Mouse (Mus musculus) hindbrain, embryonic 14.5 days (tissue): Measurements from ENCODE around the gene Rtn1. TPM values are rescaled to one million over a fixed set of nuclear protein-coding genes. Genes with fewer than 3 reads are reported as not detected.

Experiments
- ATAC-seq: fragments of 200-750 bp; cut with Nextera tagmentation; 2 replicates; pipeline ENCODE4 v1.8.0; 2017; ENCODE audit warnings: moderate number of reproducible peaks, mild to moderate bottlenecking, moderate TSS enrichment, moderate library complexity; ENCODE audit not compliant: low FRiP score
- DNase-seq: peaks from one replicate; pipeline ENCODE4 v3.0.0-alpha.2; 2015; ENCODE audit warnings: low spot score
- H3K27ac ChIP-seq: fragments of 300-500 bp; sonication (generic); 2 replicates; pipeline ENCODE4 v1.5.1; 2014; ENCODE audit warnings: mild to moderate bottlenecking, moderate library complexity
- H3K27me3 ChIP-seq: fragments of 300-500 bp; sonication (generic); 2 replicates; pipeline ENCODE4 v1.6.1; 2014; ENCODE audit warnings: mild to moderate bottlenecking, low read length, mixed read lengths; ENCODE audit not compliant: control insufficient read depth, insufficient read depth
- H3K36me3 ChIP-seq: fragments of 300-500 bp; sonication (generic); replicated peaks from 2 replicates; pipeline ENCODE4 v1.6.1; 2014; ENCODE audit not compliant: control insufficient read depth, insufficient read depth
- H3K4me1 ChIP-seq: fragments of 300-500 bp; sonication (generic); replicated peaks from 2 replicates; pipeline ENCODE4 v1.6.1; 2014; ENCODE audit warnings: antibody characterized with exemption, low read length, mixed read lengths; ENCODE audit not compliant: control insufficient read depth, insufficient read depth
- H3K4me2 ChIP-seq: fragments of 300-500 bp; sonication (generic); replicated peaks from 2 replicates; pipeline ENCODE4 v1.6.1; 2014; ENCODE audit warnings: mild to moderate bottlenecking, moderate library complexity
- H3K4me3 ChIP-seq: fragments of 300-500 bp; sonication (generic); replicated peaks from 2 replicates; pipeline ENCODE4 v1.5.1; 2014; ENCODE audit warnings: mild to moderate bottlenecking, low read length
- H3K9ac ChIP-seq: fragments of 300-500 bp; sonication (generic); 2 replicates; pipeline ENCODE4 v1.6.1; 2014
- H3K9me3 ChIP-seq: fragments of 300-500 bp; sonication (generic); 2 replicates; pipeline ENCODE4 v1.6.1; 2016; ENCODE audit warnings: low read length; ENCODE audit not compliant: control insufficient read depth
- WGBS: fragments of 180-500 bp; shearing (Covaris S2); extraction: QIAGEN DNeasy Blood & Tissue Kit; methylation state at CpG from one replicate; pipeline ENCODE4 v1.1.7; 2014; 5-methylcytosine and 5-hydroxymethylcytosine counted together
- polyA plus RNA-seq: library from polyadenylated mRNA; unstranded; fragments of >200 nt; fragmentation: Nextera tagmentation; extraction: Ambion mirVana; gene quantifications from 2 replicates; pipeline ENCODE4 v1.2.1, GENCODE M21; 2014

The Rtn1 gene
- polyA plus RNA-seq, 1 experiment from 2014 or later: 2,853 TPM

DNA sequence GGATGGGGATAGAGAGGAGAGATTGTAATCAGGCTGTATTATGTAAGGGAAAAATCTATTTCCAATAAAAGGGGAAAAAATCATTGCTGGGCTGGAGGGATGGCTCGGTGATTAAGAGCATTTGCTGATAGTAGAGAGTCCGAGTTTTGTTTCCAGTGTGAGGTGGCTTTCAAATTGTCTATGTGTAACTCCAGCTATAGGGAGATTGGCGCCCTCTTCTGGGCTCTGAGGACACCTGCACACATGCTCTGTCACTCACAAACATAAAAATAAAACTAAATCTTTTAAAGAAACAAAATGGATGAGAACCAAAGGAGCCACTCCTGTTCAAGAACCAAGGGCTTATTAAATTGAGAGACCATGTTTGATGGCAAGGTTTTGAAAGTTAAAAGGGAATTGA is 8.9 kb upstream of the Rtn1 start:
- ATAC-seq: no peak
- no peak overlapping the region for H3K9ac ChIP-seq
- H3K4me1 ChIP-seq: no peaks in the 10 kb centered on the region
- H3K36me3 ChIP-seq: no peaks in the 10 kb centered on the region
- WGBS: 27% methylated on average over 3 of the region's 3 CpGs
- no peak overlapping the region for H3K4me2 ChIP-seq
- DNase-seq: peak; percentile 50
- no peak overlapping the region for H3K4me3 ChIP-seq
- H3K27ac ChIP-seq: no peak overlapping the region
- no peaks in the 10 kb centered on the region for H3K27me3 ChIP-seq
- 0 out of 2 replicates have a peak, but pooled peaks cover 6% of the 10 kb centered on the region for H3K9me3 ChIP-seq

DNA sequence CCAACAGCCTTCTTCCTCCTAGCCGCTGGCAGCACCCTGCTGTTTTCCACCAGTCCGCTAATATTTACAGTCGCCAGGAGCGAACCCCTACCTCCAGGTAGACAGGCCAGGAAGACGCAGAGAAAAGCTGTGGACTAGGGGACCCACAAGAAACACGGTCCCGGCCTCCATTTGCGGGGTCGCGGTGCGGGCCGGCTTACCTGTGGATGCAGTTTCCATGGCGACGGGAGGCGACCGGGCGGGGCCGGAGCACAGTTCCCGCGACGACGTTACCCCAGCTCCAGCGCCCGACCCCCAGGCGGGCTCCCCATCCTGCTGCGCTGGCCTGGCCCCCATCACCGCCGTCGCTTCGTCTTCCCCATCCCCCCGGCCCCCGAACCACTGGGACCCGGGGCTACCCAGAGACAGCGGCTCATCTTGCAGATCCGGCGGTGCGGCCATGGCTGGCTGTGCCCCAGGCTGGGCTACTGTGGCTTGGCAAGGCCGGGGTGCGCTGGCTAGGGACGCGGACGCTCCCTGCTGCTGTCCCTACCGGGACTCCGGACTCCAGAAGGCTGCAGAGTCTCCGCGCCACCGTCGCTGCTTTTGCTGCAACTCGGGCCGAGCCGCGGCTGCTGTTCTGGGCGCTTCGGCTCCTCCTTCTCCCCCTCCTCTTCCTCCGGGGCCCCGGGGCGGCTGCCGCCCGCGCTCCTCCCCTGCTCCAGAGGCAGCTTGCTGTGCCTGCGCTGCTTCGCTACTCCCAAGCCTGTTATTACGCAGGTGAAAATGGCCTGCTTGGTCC is 553 bp downstream of the Rtn1 start:
- Histone ChIP-seq H3K27me3 (no peaks in the 10 kb centered on the region), H3K27ac (peak overlapping the region; percentile 87), H3K9me3 (no peaks in the 10 kb centered on the region), H3K4me3 (peak overlapping the region; percentile 85), H3K36me3 (no peaks in the 10 kb centered on the region), H3K9ac (peak overlapping the region; percentile 86), H3K4me1 (peaks cover 13% of the 10 kb centered on the region), H3K4me2 (peak overlapping the region; percentile 60)
- ATAC-seq: peak; percentile 89
- peak; percentile 69 for DNase-seq
- under 1% methylated on average over 60 of the region's 63 CpGs for WGBS

DNA sequence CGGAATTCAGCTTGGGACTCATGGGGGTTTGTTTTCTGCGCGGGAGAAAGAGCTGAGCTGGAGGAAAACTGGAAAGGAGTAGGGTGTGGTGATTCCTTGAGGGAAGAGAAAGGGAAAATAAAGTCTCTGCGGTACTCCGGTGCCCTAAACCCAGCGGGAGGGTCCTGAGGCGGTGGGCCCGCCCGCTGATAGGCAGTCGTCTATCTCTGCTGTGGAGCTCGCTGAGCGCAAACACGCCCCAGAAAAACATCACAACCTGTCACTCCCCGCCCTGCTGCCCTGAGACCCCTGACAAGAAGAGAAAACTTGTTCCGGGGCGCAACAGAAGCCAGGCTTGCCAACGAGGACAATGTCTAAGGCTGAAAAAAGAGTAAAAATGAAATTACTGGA is 1.1 kb downstream of the Rtn1 start:
- peak overlapping the region; percentile 60 for H3K4me2 ChIP-seq
- peak overlapping the region; percentile 85 for H3K4me3 ChIP-seq
- DNase-seq: no peak
- peak; percentile 42 for ATAC-seq
- no peaks in the 10 kb centered on the region for H3K36me3 ChIP-seq
- peak overlapping the region; percentile 87 for H3K27ac ChIP-seq
- H3K4me1 ChIP-seq: peaks cover 13% of the 10 kb centered on the region
- WGBS: under 1% methylated on average over 17 of the region's 17 CpGs
- H3K27me3 ChIP-seq: no peaks in the 10 kb centered on the region
- H3K9me3 ChIP-seq: no peaks in the 10 kb centered on the region
- H3K9ac ChIP-seq: peak overlapping the region; percentile 86

DNA sequence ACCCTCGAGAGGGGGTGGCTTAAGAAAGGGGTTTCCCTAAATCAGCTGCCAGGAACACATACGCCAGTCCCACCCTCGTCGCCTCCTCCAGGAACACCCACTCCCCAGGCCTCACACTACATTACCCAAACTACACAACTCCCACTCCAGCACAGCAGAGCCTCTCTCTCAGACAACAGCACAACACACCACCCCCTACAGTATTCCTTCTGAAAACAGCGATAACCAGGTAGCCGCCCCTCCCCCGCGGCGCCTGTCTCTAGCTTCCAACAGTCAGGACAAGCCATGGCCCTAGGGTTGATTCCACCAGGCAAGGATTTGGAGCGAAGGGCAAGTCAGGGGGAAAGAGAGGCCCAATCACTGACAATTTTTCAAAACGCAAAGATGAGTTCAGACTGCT is 1.7 kb downstream of the Rtn1 start:
- peak overlapping the region; percentile 85 for H3K4me3 ChIP-seq
- H3K4me1 ChIP-seq: peaks cover 13% of the 10 kb centered on the region
- H3K27me3 ChIP-seq: no peaks in the 10 kb centered on the region
- peak; percentile 28; the same call in 1 of the 2 replicates for ATAC-seq
- H3K9me3 ChIP-seq: no peaks in the 10 kb centered on the region
- H3K27ac ChIP-seq: peak overlapping the region; percentile 87; the same call in 1 of the 2 replicates
- peak; percentile 51 for DNase-seq
- 6% methylated on average over 11 of the region's 11 CpGs for WGBS
- H3K4me2 ChIP-seq: peak overlapping the region; percentile 60
- no peaks in the 10 kb centered on the region for H3K36me3 ChIP-seq
- peak overlapping the region; percentile 86 for H3K9ac ChIP-seq

GRCm38 (mm10) chr12:72405031-72405430 is 3.8 kb downstream of the Rtn1 start:
- Histone ChIP-seq H3K4me2 (peak overlapping the region; percentile 29), H3K27ac (no peak overlapping the region)
- no peak for ATAC-seq

DNA sequence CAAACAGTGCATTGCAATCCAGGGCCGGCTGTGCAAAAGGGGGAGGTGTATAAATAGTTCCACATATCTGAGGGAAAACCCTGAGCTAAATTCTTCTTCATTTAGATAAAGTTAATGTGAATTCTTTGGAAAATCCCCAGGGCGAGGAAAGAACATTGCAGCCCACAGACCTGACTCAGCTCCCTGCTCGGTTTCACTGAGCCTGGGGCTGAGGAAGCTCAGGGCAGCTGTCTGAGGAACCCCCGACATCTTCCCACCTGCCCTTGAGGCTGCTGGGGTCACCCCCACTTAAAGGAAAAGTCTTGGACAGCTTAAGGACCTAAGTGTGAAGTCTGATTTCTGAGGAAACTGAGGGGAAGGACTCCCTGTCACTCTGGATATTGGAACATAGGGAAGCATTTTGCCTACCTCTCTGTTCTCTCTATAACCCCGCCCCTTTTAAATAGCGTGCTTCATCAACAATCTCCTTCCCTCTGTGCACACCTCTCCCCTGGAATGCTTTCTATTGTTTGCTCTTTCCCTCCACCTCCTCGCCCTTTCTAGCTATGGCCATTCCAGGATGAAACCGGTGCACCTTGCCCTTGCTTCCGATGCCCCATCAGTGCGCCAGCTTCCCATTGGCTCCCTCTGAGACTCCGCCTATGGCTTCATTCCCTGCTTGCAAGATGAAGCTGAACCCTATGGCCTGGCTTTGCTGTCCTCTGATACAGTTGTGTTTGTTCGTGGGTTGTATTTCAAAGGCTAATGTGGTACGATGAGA is 15.6 kb downstream of the Rtn1 start:
- DNase-seq (no peak), ATAC-seq (no peak)
- H3K4me1 ChIP-seq: 0 out of 2 replicates have a peak, but pooled peaks cover 6% of the 10 kb centered on the region
- H3K27ac ChIP-seq: no peak overlapping the region
- no peak overlapping the region for H3K4me2 ChIP-seq
- no peak overlapping the region for H3K4me3 ChIP-seq
- no peaks in the 10 kb centered on the region for H3K9me3 ChIP-seq
- no peak overlapping the region for H3K9ac ChIP-seq
- H3K27me3 ChIP-seq: no peaks in the 10 kb centered on the region
- 63% methylated on average over 13 of the region's 13 CpGs for WGBS
- H3K36me3 ChIP-seq: no peaks in the 10 kb centered on the region

More at GRCm38 (mm10) chr12:72405031-72405430, 3.8 kb downstream of the Rtn1 start:
- Histone ChIP-seq H3K9me3 (no peaks in the 10 kb centered on the region), H3K36me3 (no peaks in the 10 kb centered on the region), H3K27me3 (no peaks in the 10 kb centered on the region), H3K4me1 (peaks cover 13% of the 10 kb centered on the region), H3K4me3 (no peak overlapping the region), H3K9ac (no peak overlapping the region)
- 16% methylated on average over 5 of the region's 5 CpGs for WGBS
- no peak for DNase-seq

- H3K9me3 ChIP-seq: no peaks in the 10 kb centered on the region
- no peaks in the 10 kb centered on the region for H3K36me3 ChIP-seq
- ATAC-seq (no peak), DNase-seq (no peak)
- no peak overlapping the region for H3K4me2 ChIP-seq
- no peaks in the 10 kb centered on the region for H3K27me3 ChIP-seq
- no peak overlapping the region for H3K9ac ChIP-seq
- 0 out of 2 replicates have a peak, but pooled peaks cover 6% of the 10 kb centered on the region for H3K4me1 ChIP-seq
- no peak overlapping the region for H3K4me3 ChIP-seq
- H3K27ac ChIP-seq: no peak overlapping the region
- WGBS: 80% methylated on average over 2 of the region's 2 CpGs
These were observed 18.5 kb downstream of the Rtn1 start for GRCm38 (mm10) chr12:72390346-72390745.

DNA sequence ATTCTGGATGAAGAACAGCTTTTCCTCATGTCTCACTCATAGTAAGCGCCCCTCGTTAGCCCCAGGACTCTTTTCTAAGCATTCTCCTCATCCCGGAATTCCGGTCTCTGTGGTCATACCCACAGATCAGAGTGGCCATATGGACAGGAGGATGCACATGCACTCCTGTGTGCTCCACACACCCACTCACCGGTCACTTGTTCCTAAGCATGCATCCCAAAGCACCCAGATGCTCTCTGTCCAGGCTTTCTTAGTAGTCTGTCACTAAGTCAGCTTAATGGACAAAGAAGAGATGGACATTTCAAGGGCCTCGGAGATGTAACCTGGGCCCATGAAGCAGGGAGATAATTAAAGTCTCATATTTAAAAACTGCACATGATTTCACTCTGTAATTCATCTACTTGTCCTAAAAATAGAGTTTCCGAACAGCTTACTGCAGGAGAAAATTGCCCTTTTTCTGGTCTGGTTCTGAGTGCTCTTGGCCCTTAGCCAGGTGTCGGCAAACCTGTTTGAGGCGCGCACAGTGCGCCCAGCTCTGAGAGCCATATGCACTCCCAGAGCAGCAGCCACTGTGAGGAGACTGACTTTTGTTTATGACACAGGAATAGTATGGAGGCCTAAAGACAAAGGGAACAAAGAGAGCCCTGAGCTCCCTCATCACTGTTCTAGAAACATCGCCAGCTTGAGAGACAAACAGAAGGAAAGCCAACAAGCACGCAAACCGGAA is 19.3 kb downstream of the Rtn1 start:
- Histone ChIP-seq H3K4me1 (0 out of 2 replicates have a peak, but pooled peaks cover 6% of the 10 kb centered on the region), H3K4me2 (no peak overlapping the region), H3K36me3 (no peaks in the 10 kb centered on the region), H3K4me3 (no peak overlapping the region), H3K27me3 (no peaks in the 10 kb centered on the region), H3K9ac (no peak overlapping the region), H3K27ac (peak overlapping the region; percentile 23), H3K9me3 (no peaks in the 10 kb centered on the region)
- 78% methylated on average over 14 of the region's 14 CpGs for WGBS
- DNase-seq: no peak
- ATAC-seq: no peak

GRCm38 (mm10) chr12:72388835-72389234 is 20.0 kb downstream of the Rtn1 start:
- no peak overlapping the region for H3K4me2 ChIP-seq
- DNase-seq (no peak), ATAC-seq (no peak)
- 92% methylated on average over 5 of the region's 5 CpGs for WGBS
- H3K36me3 ChIP-seq: no peaks in the 10 kb centered on the region
- 0 out of 2 replicates have a peak, but pooled peaks cover 6% of the 10 kb centered on the region for H3K4me1 ChIP-seq
- H3K9me3 ChIP-seq: no peaks in the 10 kb centered on the region
- H3K27me3 ChIP-seq: no peaks in the 10 kb centered on the region
- H3K27ac ChIP-seq: no peak overlapping the region
- H3K4me3 ChIP-seq: no peak overlapping the region
- H3K9ac ChIP-seq: no peak overlapping the region
